Mouse (Mus musculus) megakaryocyte, adult 5-6 weeks (primary cell): ENCODE measurements at regions not wholly inside any gene's neighbourhood (a gene's known extent, or its start where the extent isn't known, plus 50 kb on each side); places are given as distances from the start of the nearest gene placed in this dataset.
A peak's percentile ranks its signal among the peaks of the same experiment; 100 is the strongest.

ENCODE experiments used
- ATAC-seq: 2 replicates; pipeline ENCODE4 v1.8.0; 2016; ENCODE audit warnings: mild to moderate bottlenecking, inconsistent platforms; ENCODE audit not compliant: poor library complexity, severe bottlenecking

DNA sequence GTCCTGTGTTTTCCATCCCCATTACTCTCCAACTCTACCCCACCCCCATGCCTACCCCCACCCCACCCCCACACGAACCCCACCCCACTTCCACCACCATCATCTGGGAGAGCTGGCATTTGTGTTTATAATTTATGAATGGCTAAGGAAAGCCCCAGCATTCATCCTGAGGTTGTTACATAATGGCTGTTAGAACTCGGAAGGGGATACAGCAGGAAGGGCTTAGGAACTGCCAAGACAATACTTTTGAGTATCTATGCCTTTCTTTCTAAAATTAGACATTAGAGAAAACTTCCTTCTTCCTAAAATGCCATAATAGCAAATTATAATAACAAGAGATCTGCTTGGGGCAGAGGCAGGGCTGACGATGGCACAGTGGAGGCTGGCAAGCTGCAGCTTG, 655.9 kb downstream of the Zfp706 start:
- no peak for ATAC-seq

DNA sequence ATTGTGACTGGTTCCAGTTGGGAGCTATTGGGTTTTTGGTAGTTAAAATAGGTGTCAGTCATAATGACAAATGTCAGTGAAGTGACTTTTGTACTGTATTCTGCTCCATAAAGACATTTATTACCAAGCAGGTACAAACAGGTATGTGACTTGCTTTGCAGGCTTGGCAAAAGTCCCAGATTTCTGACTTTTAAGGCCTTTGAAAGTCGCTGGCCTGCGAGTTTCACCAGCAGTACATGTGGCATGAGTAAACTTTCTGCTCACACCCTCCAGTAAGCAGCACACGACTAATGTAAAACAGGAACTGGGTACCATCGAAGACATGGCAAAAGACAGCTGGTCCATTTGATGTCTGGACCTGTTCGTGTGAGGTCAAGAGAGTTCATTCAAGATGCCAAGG, 659.2 kb downstream of the Zfp706 start:
- no peak for ATAC-seq

DNA sequence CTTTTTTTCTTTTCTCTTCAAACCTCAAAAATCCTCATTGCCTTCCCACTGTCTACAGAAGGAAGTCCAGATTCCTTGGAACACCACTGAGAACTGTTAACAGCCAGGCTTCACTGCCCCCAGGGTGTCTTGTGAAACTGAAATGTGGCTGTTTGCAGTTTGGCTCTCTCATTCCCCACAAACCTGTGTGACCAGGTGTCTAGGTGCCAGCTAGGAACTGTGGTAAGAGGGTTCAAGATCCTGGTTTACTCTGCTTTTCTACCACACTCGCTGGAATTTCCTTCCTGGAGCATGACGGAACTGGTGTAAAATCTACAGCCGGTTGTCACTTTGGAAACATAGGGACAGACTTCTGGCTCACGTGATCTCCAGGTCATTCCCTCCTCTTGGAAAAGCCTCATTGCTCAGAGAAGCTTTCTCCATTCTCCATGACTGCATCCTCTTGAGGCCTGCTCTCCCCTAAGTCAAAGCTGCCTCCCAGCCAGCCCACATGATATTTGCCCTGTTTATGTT, 660.2 kb downstream of the Zfp706 start:
- no peak for ATAC-seq

DNA sequence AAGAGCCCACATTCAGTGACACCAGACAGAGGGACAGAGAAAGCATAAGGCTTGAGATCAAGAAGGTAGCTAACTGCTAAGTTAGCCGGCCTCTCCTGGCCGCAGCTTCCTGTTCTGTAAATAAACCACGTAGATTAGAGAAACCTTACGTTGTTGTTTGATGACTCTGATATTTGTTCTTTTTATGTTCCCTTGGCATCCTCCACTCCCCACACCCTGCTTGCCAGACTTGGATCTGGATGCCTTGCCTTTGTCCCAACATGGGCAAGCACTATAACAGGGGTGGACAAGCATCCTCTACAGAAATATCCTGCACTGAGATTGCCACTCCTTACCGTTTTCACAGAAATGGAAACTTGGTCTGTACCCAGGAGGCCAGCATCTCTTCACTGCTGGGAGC, 661.4 kb downstream of the Zfp706 start:
- ATAC-seq = peak; percentile 73

DNA sequence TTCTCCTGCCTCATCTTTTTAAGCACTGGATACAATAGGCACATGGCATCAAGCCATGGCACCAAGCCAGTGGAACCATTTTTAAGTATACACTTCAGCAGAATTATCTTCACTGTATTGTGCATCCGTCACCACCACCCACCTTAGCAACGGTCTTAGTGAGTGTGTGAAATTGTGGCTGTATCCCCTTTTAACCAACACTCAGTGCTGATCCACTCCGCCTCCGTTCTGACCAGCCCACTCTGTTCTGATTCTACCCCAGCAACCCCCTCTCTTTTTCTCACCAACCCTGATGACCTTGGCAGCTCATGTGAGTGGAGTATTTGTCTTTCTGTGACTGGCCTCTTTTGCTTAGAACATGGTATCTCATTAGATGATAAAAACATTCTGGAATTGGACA, 662.2 kb downstream of the Zfp706 start:
- ATAC-seq = no peak

DNA sequence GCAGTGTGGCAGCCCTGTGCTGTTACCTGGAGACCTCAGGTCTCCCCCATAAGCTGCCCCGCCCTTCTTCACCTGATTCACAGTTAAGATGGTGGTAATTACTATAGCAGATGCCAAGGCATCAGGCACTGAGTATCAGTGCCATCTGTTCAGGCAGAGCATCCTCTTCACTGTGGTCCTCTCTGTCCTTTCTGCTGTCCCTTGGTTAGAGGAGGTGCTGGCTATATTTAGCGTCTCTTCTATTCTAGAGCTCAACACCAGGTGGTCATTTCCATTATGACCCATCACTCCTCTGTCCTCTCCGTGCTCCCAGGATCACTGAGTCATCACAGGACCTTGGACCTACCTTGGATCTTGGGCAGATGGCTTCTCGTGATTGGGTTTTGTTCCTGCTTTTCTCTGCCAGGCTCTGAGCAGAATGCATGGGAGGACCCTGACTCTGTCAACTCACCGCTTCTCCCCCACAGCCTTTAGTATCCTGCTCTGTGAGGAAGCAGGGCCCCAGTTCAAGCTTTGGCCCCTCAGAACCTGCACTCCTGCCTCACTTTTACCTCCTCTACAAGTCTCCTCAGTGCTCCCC, 667.5 kb downstream of the Zfp706 start:
- no peak for ATAC-seq

DNA sequence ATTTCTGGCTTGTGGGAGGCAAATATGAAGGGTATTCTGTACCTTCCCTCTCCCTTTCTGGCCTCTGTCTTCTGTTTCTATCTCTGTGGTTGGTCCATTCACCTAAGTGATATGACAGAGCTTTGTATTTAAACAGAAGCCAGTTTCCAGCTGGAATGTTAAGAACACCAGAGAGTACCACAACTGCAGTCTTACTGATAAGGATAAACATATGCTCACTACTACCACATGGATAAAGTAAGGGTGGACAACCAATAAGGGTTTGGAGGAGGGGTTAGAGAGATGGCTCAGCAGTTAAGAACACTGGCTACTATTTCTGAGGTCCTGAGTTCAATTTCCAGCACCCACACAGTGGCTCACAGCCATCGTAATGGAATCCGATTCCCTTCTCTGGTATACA, 668.8 kb downstream of the Zfp706 start:
- ATAC-seq = no peak

DNA sequence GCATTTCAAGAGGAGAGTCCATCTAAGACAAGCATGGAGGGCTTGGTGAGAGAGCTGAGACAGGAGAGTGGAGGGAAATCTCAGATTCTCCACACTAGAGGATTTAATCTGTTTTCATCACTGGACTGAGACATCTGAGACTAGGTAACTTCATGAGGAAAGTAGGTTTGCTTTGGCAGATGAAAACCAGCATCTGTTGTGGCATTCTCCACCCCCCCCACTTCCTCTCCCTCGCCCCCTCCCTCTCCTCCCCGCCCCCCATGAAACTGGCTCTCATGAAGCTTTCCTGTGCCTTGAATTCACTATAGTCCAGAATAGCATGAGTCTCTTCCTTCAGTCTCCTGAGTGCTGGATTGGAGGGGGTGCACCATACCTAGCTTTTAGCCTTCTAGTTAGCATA, 670.7 kb downstream of the Zfp706 start:
- no peak for ATAC-seq

DNA sequence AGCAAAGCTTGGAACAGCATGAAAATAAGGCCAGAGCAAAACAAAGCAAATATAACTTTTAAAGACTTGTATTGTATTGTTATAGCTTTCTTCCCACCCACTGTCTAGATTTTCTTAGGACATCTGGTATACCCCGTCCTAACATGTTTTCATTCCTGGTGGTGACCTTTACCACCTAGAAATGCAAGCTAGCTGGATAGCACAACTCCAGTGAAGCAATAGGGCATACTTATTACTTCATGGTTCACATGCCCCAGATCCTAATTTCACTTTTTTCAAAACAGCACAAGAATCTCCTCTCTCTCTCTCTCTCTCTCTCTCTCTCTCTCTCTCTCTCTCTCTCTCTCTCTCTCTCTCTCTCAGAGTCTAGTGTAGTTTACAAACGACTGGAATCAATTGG, 672.5 kb downstream of the Zfp706 start:
- ATAC-seq = no peak

DNA sequence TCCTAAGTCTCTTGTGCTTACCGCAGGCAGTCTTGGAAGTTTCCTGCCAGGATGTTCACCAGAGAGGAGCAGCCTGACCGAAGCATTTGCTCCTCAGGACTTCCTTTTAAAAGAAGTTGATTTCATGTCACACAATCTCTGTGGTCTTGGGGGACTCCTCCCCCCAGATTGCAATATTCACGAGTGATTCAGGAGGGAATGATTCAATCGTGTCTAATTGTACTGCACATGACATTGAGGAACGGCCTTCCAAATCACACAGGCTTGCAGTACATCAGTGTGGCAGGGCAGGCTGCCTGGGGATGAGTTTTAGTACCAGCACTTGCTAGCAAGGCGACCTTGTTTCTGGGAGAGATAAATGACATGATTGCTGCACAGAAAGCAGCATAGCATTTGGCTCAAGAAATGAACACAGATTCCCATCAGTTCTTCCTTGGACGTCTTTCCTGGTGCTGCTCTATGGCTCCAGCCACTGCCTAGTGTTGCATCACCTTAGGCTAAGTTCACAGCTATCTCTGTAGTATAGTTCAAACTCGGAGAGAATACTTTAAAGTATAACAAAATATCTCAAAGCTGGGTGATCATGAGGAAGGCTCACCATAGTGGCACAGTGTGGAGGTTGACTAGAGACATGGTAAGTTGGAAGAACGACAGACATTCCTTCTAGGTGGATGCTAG, 673.0 kb downstream of the Zfp706 start:
- peak; percentile 18; the same call in 1 of the 2 replicates for ATAC-seq

DNA sequence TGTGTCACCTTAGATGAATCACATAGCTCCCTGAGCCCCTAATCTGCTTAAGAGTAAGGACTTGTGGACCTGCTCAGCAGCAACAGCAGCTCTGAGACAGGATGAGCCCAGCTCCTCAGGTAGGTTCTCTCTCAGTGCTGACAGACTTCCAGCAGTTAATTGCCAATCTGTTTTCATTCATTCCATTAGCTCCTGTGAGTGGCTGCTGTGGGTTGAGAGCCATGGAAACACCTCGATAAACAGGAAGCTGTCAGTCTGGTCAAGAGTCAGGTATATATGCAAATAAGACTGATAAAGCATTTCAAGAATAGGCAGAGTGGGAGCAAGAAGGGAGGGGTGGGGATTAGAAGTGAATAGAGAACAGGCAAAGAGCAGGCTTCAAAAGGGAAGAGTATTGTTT, 673.7 kb downstream of the Zfp706 start:
- no peak for ATAC-seq

DNA sequence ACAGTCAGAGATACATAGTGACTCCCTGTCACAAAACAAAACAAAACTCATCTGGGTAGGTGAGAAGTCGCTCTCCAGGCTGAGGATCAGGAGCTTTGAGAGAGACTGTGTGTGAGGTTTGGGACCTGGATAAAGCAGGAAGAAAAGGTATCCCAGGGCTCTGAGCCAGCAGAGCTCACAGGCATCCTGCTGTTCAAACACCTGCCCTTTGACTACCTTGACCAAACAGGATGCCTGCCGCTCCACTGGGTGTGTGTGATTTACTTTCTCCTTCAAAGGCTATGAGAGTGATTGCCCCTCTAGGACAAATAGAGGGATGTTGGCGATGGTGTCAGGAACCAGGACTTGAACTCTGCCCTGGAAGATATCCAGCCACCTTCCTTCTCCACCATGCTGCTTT, 674.3 kb downstream of the Zfp706 start:
- no peak for ATAC-seq
